Mouse (Mus musculus): ENCODE data around the gene Dhx32. TPM values are rescaled to one million over a fixed set of nuclear protein-coding genes. Genes with fewer than 3 reads are reported as not detected.
A peak's percentile ranks its signal among the peaks of the same experiment; 100 is the strongest.

Gene Dhx32
- polyA plus RNA-seq, 1 experiment from 2014 or later: 22.6 TPM

DNA sequence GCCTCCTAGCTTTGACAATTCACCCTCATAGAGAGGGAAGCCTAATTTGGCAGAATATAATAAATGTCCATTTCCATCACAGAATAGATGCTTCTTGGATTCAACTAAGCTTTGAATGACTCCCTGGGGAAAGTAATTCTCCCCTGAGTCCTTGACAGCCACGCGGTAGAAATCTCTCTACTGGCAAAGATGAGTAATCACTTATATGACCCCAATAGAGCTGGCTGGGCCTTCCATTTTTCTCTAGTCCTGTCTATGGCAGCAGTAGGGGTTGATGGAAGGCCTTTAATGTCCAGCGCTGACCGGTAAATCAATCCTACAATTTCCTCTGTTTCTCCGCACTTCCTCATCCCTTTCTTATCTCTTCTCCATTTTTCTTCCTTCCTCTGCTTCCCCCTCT lies 7.3 kb downstream of the Dhx32 start:
- no peak for TF ChIP-seq CTCF (IDR thresholded peaks at IDR 0.05; ENCODE audit: low read depth)
- DNase-seq (no peak), ATAC-seq (ENCODE audit: insufficient read depth) (no peak)
- H3K4me3 ChIP-seq (ENCODE audit: low read depth, low read length): no peak overlapping the region
- H3K9me3 ChIP-seq (ENCODE audit: low read depth, low read length): no peaks in the 10 kb centered on the region
- no peak overlapping the region for H3K27ac ChIP-seq (ENCODE audit: low read depth)
- no peaks in the 10 kb centered on the region for H3K27me3 ChIP-seq (ENCODE audit: insufficient read depth, low read length)
- no peak overlapping the region for H3K9ac ChIP-seq
- H3K4me2 ChIP-seq: 0 out of 2 replicates have a peak overlapping the region, but pooled peaks have one; percentile 88
- 47% methylated on average over 5 of the region's 5 CpGs for WGBS
- H3K36me3 ChIP-seq (ENCODE audit: insufficient read depth): no peaks in the 10 kb centered on the region
- peaks cover 7% of the 10 kb centered on the region; the same call in 1 of the 2 replicates for H3K4me1 ChIP-seq (ENCODE audit: insufficient read depth)

- no peak overlapping the region for H3K9ac ChIP-seq
- no peak overlapping the region for H3K4me3 ChIP-seq (ENCODE audit: low read depth, low read length)
- H3K4me2 ChIP-seq: no peak overlapping the region
- no peak for TF ChIP-seq CTCF (IDR thresholded peaks at IDR 0.05; ENCODE audit: low read depth)
- DNase-seq: no peak
- no peaks in the 10 kb centered on the region for H3K4me1 ChIP-seq (ENCODE audit: insufficient read depth)
- H3K36me3 ChIP-seq (ENCODE audit: insufficient read depth): no peaks in the 10 kb centered on the region
- 64% methylated on average over 5 of the region's 5 CpGs for WGBS
- H3K27ac ChIP-seq (ENCODE audit: low read depth): no peak overlapping the region
- no peaks in the 10 kb centered on the region for H3K9me3 ChIP-seq (ENCODE audit: low read depth, low read length)
- H3K27me3 ChIP-seq (ENCODE audit: insufficient read depth, low read length): no peaks in the 10 kb centered on the region
- ATAC-seq (ENCODE audit: insufficient read depth): no peak
Observed at GRCm38 (mm10) chr7:133768517-133768916, 14.0 kb downstream of the Dhx32 start.

DNA sequence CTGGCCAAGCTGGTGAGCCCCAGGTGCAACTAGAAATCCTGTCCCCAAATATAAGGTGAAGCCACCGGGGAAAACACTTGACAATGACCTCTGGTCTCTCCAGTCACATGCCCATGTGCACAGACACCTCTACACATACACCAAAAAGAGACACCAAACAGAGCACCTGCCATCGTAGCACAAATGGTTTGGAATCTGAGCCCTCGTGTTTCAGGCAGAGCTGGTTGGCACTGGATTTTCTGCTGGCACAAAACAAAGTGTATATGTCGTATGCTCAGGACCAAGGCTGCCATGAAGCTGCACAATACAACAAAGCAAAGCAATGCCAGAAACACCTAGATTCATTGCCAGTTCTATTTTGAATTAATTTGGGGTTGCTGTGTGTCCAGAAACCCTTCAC lies 14.5 kb downstream of the Dhx32 start:
- H3K4me2 ChIP-seq: no peak overlapping the region
- TF ChIP-seq CTCF (IDR thresholded peaks at IDR 0.05; ENCODE audit: low read depth): no peak
- H3K4me3 ChIP-seq (ENCODE audit: low read depth, low read length): no peak overlapping the region
- no peaks in the 10 kb centered on the region for H3K36me3 ChIP-seq (ENCODE audit: insufficient read depth)
- H3K27ac ChIP-seq (ENCODE audit: low read depth): no peak overlapping the region
- H3K9me3 ChIP-seq (ENCODE audit: low read depth, low read length): no peaks in the 10 kb centered on the region
- no peak for ATAC-seq (ENCODE audit: insufficient read depth)
- H3K9ac ChIP-seq: no peak overlapping the region
- WGBS: 84% methylated on average over 4 of the region's 4 CpGs
- no peaks in the 10 kb centered on the region for H3K27me3 ChIP-seq (ENCODE audit: insufficient read depth, low read length)
- DNase-seq: no peak
- no peaks in the 10 kb centered on the region for H3K4me1 ChIP-seq (ENCODE audit: insufficient read depth)

- Histone ChIP-seq H3K4me1 (ENCODE audit: insufficient read depth) (no peaks in the 10 kb centered on the region), H3K9me3 (ENCODE audit: low read depth, low read length) (no peaks in the 10 kb centered on the region), H3K27me3 (ENCODE audit: insufficient read depth, low read length) (no peaks in the 10 kb centered on the region), H3K36me3 (ENCODE audit: insufficient read depth) (no peaks in the 10 kb centered on the region), H3K9ac (no peak overlapping the region), H3K4me3 (ENCODE audit: low read depth, low read length) (no peak overlapping the region), H3K4me2 (no peak overlapping the region), H3K27ac (ENCODE audit: low read depth) (no peak overlapping the region)
- WGBS: 81% methylated on average over 13 of the region's 13 CpGs
- ATAC-seq (ENCODE audit: insufficient read depth) (no peak), DNase-seq (peak; percentile 38)
- no peak for TF ChIP-seq CTCF (IDR thresholded peaks at IDR 0.05; ENCODE audit: low read depth)
Observed at GRCm38 (mm10) chr7:133765849-133766243, 16.7 kb downstream of the Dhx32 start.

DNA sequence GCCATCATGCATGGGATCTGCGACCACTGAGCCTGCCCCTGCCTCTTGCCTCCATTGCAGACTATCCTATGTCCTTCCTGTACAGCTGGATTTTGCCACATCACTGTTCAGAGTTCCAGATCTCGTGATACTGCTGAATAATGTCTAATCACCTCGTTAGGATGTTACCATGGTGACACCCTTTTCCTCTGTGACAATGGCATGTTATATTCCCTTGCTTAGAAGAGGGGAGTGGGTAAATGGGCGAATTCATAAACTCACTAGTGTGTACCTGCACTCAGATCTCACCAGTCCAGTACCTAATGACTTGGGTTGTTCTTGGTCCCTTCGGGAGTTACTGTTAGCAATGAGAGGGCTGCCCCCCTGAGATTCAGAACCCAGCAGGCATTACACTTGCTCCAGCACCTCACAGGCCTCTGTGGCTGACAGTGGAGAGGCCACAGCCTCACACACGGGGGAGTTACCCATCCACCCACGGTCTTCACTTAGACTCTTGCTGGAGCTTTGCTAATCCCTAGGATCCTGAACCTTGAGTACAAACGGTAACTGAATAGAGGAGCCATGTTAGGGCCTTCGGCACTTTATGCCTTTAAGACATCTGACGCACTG lies 17.2 kb downstream of the Dhx32 start:
- Histone ChIP-seq H3K4me1 (ENCODE audit: insufficient read depth) (no peaks in the 10 kb centered on the region), H3K9ac (no peak overlapping the region), H3K27me3 (ENCODE audit: insufficient read depth, low read length) (no peaks in the 10 kb centered on the region), H3K36me3 (ENCODE audit: insufficient read depth) (no peaks in the 10 kb centered on the region), H3K27ac (ENCODE audit: low read depth) (no peak overlapping the region), H3K4me2 (no peak overlapping the region), H3K4me3 (ENCODE audit: low read depth, low read length) (no peak overlapping the region), H3K9me3 (ENCODE audit: low read depth, low read length) (no peaks in the 10 kb centered on the region)
- no peak for TF ChIP-seq CTCF (IDR thresholded peaks at IDR 0.05; ENCODE audit: low read depth)
- 76% methylated on average over 10 of the region's 10 CpGs for WGBS
- DNase-seq: no peak
- ATAC-seq (ENCODE audit: insufficient read depth): no peak

- Histone ChIP-seq H3K9me3 (ENCODE audit: low read depth, low read length) (no peaks in the 10 kb centered on the region), H3K4me1 (ENCODE audit: insufficient read depth) (no peaks in the 10 kb centered on the region), H3K36me3 (ENCODE audit: insufficient read depth) (no peaks in the 10 kb centered on the region), H3K27me3 (ENCODE audit: insufficient read depth, low read length) (no peaks in the 10 kb centered on the region), H3K4me3 (ENCODE audit: low read depth, low read length) (no peak overlapping the region), H3K4me2 (no peak overlapping the region), H3K9ac (no peak overlapping the region), H3K27ac (ENCODE audit: low read depth) (no peak overlapping the region)
- DNase-seq: no peak
- no peak for ATAC-seq (ENCODE audit: insufficient read depth)
- WGBS: 69% methylated on average over 2 of the region's 2 CpGs
- TF ChIP-seq CTCF (IDR thresholded peaks at IDR 0.05; ENCODE audit: low read depth): no peak
Observed at GRCm38 (mm10) chr7:133764425-133764824, 18.1 kb downstream of the Dhx32 start.

GRCm38 (mm10) chr7:133762696-133763095 lies 19.8 kb downstream of the Dhx32 start:
- 63% methylated on average over 6 of the region's 6 CpGs for WGBS

More at GRCm38 (mm10) chr7:133762696-133763095, 19.8 kb downstream of the Dhx32 start:
- Histone ChIP-seq H3K27me3 (ENCODE audit: insufficient read depth, low read length) (no peaks in the 10 kb centered on the region), H3K27ac (ENCODE audit: low read depth) (no peak overlapping the region), H3K9me3 (ENCODE audit: low read depth, low read length) (no peaks in the 10 kb centered on the region), H3K9ac (no peak overlapping the region), H3K4me3 (ENCODE audit: low read depth, low read length) (no peak overlapping the region), H3K4me1 (ENCODE audit: insufficient read depth) (no peaks in the 10 kb centered on the region), H3K36me3 (ENCODE audit: insufficient read depth) (no peaks in the 10 kb centered on the region), H3K4me2 (no peak overlapping the region)
- ATAC-seq (ENCODE audit: insufficient read depth): no peak
- TF ChIP-seq CTCF (IDR thresholded peaks at IDR 0.05; ENCODE audit: low read depth): no peak
- DNase-seq: no peak
